Mouse (Mus musculus) frontal cortex, adult (tissue): ENCODE measurements around the gene Copz2.

Source experiments
- ATAC-seq: cut with Nextera tagmentation; 2 replicates; pipeline ENCODE4 v1.9.2; 2017; ENCODE audit warnings: mild to moderate bottlenecking, moderate library complexity, mixed read lengths; ENCODE audit not compliant: low TSS enrichment

The Copz2 gene

GRCm38 (mm10) chr11:96863206-96863995 lies 13.7 kb downstream of the Copz2 start:
- peak; percentile 62; the same call in 1 of the 2 replicates for ATAC-seq

- ATAC-seq: peak; percentile 53; the same call in 1 of the 2 replicates
Measured at GRCm38 (mm10) chr11:96867149-96867548, 17.5 kb downstream of the Copz2 start.

- ATAC-seq: peak; percentile 57; the same call in 1 of the 2 replicates
Measured at GRCm38 (mm10) chr11:96872441-96873379, 23.0 kb downstream of the Copz2 start.

GRCm38 (mm10) chr11:96873601-96874140 lies 24.0 kb downstream of the Copz2 start:
- 0 out of 2 replicates have a peak, but pooled peaks have one; percentile 17 for ATAC-seq

- ATAC-seq: no peak
Measured at GRCm38 (mm10) chr11:96875270-96875669, 25.6 kb downstream of the Copz2 start.

GRCm38 (mm10) chr11:96875745-96876144 lies 26.1 kb downstream of the Copz2 start:
- peak; percentile 64 for ATAC-seq

GRCm38 (mm10) chr11:96876300-96877040 lies 26.8 kb downstream of the Copz2 start:
- peak; percentile 43; the same call in 1 of the 2 replicates for ATAC-seq

GRCm38 (mm10) chr11:96877071-96877470 lies 27.4 kb downstream of the Copz2 start:
- no peak for ATAC-seq

- ATAC-seq: no peak
Measured at GRCm38 (mm10) chr11:96878715-96879114, 29.0 kb downstream of the Copz2 start.

- ATAC-seq: no peak
Measured at GRCm38 (mm10) chr11:96879359-96879758, 29.7 kb downstream of the Copz2 start.

- ATAC-seq: no peak
Measured at GRCm38 (mm10) chr11:96880296-96880695, 30.6 kb downstream of the Copz2 start.

- ATAC-seq: no peak
Measured at GRCm38 (mm10) chr11:96885901-96886340, 36.3 kb downstream of the Copz2 start.

GRCm38 (mm10) chr11:96886942-96887546 lies 37.4 kb downstream of the Copz2 start:
- ATAC-seq: no peak

GRCm38 (mm10) chr11:96891784-96892527 lies 42.3 kb downstream of the Copz2 start:
- ATAC-seq: no peak

- ATAC-seq: no peak
Measured at GRCm38 (mm10) chr11:96893203-96893842, 43.7 kb downstream of the Copz2 start.

- no peak for ATAC-seq
Measured at GRCm38 (mm10) chr11:96895886-96896285, 46.2 kb downstream of the Copz2 start.

GRCm38 (mm10) chr11:96899449-96900306 lies 50.0 kb downstream of the Copz2 start:
- no peak for ATAC-seq

GRCm38 (mm10) chr11:96901332-96901731 lies 51.7 kb downstream of the Copz2 start:
- no peak for ATAC-seq
